Mouse (Mus musculus): ENCODE measurements around the gene Pakap. TPM values are rescaled to one million over a fixed set of nuclear protein-coding genes. Genes with fewer than 3 reads are reported as not detected.

The Pakap gene
- polyA plus RNA-seq, 1 experiment from 2014 or later = 57.5 TPM

- H3K36me3 ChIP-seq (ENCODE audit: control insufficient read depth, insufficient read depth) = no peaks in the 10 kb centered on the region
- ATAC-seq (replicated peaks; ENCODE audit: extremely low read depth, insufficient read depth, low FRiP score) = no peak
- no peaks in the 10 kb centered on the region for H3K27me3 ChIP-seq (ENCODE audit: control insufficient read depth, insufficient read depth, low read length)
- no peak within 1 kb of the TSS for H3K27ac ChIP-seq (ENCODE audit: low read length)
- WGBS = 87% methylated on average over 9 of the region's 9 CpGs
- no peak within 1 kb of the TSS for H3K4me2 ChIP-seq (ENCODE audit: low read depth, low read length)
- no peaks in the 10 kb centered on the region for H3K9me3 ChIP-seq (replicated peaks; ENCODE audit: control insufficient read depth, low read length)
- no peaks in the 10 kb centered on the region for H3K4me1 ChIP-seq (ENCODE audit: control insufficient read depth, insufficient read depth, low read length)
- H3K4me3 ChIP-seq (ENCODE audit: low read length) = no peak within 1 kb of the TSS
- H3K9ac ChIP-seq (ENCODE audit: low read length) = no peak within 1 kb of the TSS
These were observed 149.4 kb downstream of the Pakap start, which contains the start of gene Akap2 for GRCm38 (mm10) chr4:57717354-57717753. Gene Akap2, plus strand, starts transcription at chr4:57717657.

- ATAC-seq (replicated peaks; ENCODE audit: extremely low read depth, insufficient read depth, low FRiP score) = no peak
- H3K4me2 ChIP-seq (ENCODE audit: low read depth, low read length) = no peak overlapping the region
- H3K4me3 ChIP-seq (ENCODE audit: low read length) = no peak overlapping the region
- H3K36me3 ChIP-seq (ENCODE audit: control insufficient read depth, insufficient read depth) = no peaks in the 10 kb centered on the region
- WGBS = 85% methylated on average over 1 of the region's 1 CpGs
- H3K9me3 ChIP-seq (replicated peaks; ENCODE audit: control insufficient read depth, low read length) = no peaks in the 10 kb centered on the region
- no peak overlapping the region for H3K9ac ChIP-seq (ENCODE audit: low read length)
- peaks cover 3% of the 10 kb centered on the region; the same call in 1 of the 2 replicates for H3K4me1 ChIP-seq (ENCODE audit: control insufficient read depth, insufficient read depth, low read length)
- no peaks in the 10 kb centered on the region for H3K27me3 ChIP-seq (ENCODE audit: control insufficient read depth, insufficient read depth, low read length)
- no peak overlapping the region for H3K27ac ChIP-seq (ENCODE audit: low read length)
These were observed 151.4 kb downstream of the Pakap start for GRCm38 (mm10) chr4:57719370-57719769.

- ATAC-seq (replicated peaks; ENCODE audit: extremely low read depth, insufficient read depth, low FRiP score) = 0 out of 2 replicates have a peak, but pooled peaks have one; percentile 16
- H3K4me2 ChIP-seq (ENCODE audit: low read depth, low read length) = no peak overlapping the region
- H3K36me3 ChIP-seq (ENCODE audit: control insufficient read depth, insufficient read depth) = no peaks in the 10 kb centered on the region
- no peaks in the 10 kb centered on the region for H3K27me3 ChIP-seq (ENCODE audit: control insufficient read depth, insufficient read depth, low read length)
- 47% methylated on average over 7 of the region's 7 CpGs for WGBS
- no peak overlapping the region for H3K4me3 ChIP-seq (ENCODE audit: low read length)
- no peaks in the 10 kb centered on the region for H3K9me3 ChIP-seq (replicated peaks; ENCODE audit: control insufficient read depth, low read length)
- peak overlapping the region; percentile 48; the same call in 1 of the 2 replicates for H3K27ac ChIP-seq (ENCODE audit: low read length)
- H3K4me1 ChIP-seq (ENCODE audit: control insufficient read depth, insufficient read depth, low read length) = peaks cover 3% of the 10 kb centered on the region; the same call in 1 of the 2 replicates
- H3K9ac ChIP-seq (ENCODE audit: low read length) = no peak overlapping the region; the same call in 1 of the 2 replicates
These were observed 152.9 kb downstream of the Pakap start for GRCm38 (mm10) chr4:57720869-57721361.

- Histone ChIP-seq H3K27me3 (ENCODE audit: control insufficient read depth, insufficient read depth, low read length) (no peaks in the 10 kb centered on the region), H3K4me2 (ENCODE audit: low read depth, low read length) (no peak overlapping the region), H3K9me3 (replicated peaks; ENCODE audit: control insufficient read depth, low read length) (no peaks in the 10 kb centered on the region), H3K9ac (ENCODE audit: low read length) (no peak overlapping the region), H3K27ac (ENCODE audit: low read length) (no peak overlapping the region), H3K36me3 (ENCODE audit: control insufficient read depth, insufficient read depth) (no peaks in the 10 kb centered on the region), H3K4me1 (ENCODE audit: control insufficient read depth, insufficient read depth, low read length) (peaks cover 3% of the 10 kb centered on the region; the same call in 1 of the 2 replicates), H3K4me3 (ENCODE audit: low read length) (no peak overlapping the region)
- WGBS = 79% methylated on average over 4 of the region's 4 CpGs
- ATAC-seq (replicated peaks; ENCODE audit: extremely low read depth, insufficient read depth, low FRiP score) = no peak
These were observed 154.3 kb downstream of the Pakap start for GRCm38 (mm10) chr4:57722296-57722695.

- no peak overlapping the region for H3K4me3 ChIP-seq (ENCODE audit: low read length)
- H3K27me3 ChIP-seq (ENCODE audit: control insufficient read depth, insufficient read depth, low read length) = no peaks in the 10 kb centered on the region
- H3K9ac ChIP-seq (ENCODE audit: low read length) = no peak overlapping the region
- no peak overlapping the region for H3K4me2 ChIP-seq (ENCODE audit: low read depth, low read length)
- no peak for ATAC-seq (replicated peaks; ENCODE audit: extremely low read depth, insufficient read depth, low FRiP score)
- peaks cover 3% of the 10 kb centered on the region; the same call in 1 of the 2 replicates for H3K4me1 ChIP-seq (ENCODE audit: control insufficient read depth, insufficient read depth, low read length)
- H3K9me3 ChIP-seq (replicated peaks; ENCODE audit: control insufficient read depth, low read length) = no peaks in the 10 kb centered on the region
- H3K27ac ChIP-seq (ENCODE audit: low read length) = no peak overlapping the region
- H3K36me3 ChIP-seq (ENCODE audit: control insufficient read depth, insufficient read depth) = no peaks in the 10 kb centered on the region
- 68% methylated on average over 2 of the region's 2 CpGs for WGBS
These were observed 155.7 kb downstream of the Pakap start for GRCm38 (mm10) chr4:57723659-57724058.

GRCm38 (mm10) chr4:57725569-57725968 is 157.6 kb downstream of the Pakap start:
- H3K27ac ChIP-seq (ENCODE audit: low read length) = no peak overlapping the region
- no peak overlapping the region for H3K9ac ChIP-seq (ENCODE audit: low read length)
- H3K4me3 ChIP-seq (ENCODE audit: low read length) = no peak overlapping the region
- H3K36me3 ChIP-seq (ENCODE audit: control insufficient read depth, insufficient read depth) = no peaks in the 10 kb centered on the region
- H3K4me2 ChIP-seq (ENCODE audit: low read depth, low read length) = no peak overlapping the region
- H3K9me3 ChIP-seq (replicated peaks; ENCODE audit: control insufficient read depth, low read length) = no peaks in the 10 kb centered on the region
- no peaks in the 10 kb centered on the region for H3K27me3 ChIP-seq (ENCODE audit: control insufficient read depth, insufficient read depth, low read length)
- ATAC-seq (replicated peaks; ENCODE audit: extremely low read depth, insufficient read depth, low FRiP score) = no peak
- peaks cover 19% of the 10 kb centered on the region for H3K4me1 ChIP-seq (ENCODE audit: control insufficient read depth, insufficient read depth, low read length)
- 60% methylated on average over 1 of the region's 1 CpGs for WGBS

GRCm38 (mm10) chr4:57728611-57729183 is 160.7 kb downstream of the Pakap start:
- peaks cover 8% of the 10 kb centered on the region for H3K9me3 ChIP-seq (replicated peaks; ENCODE audit: control insufficient read depth, low read length)
- H3K27ac ChIP-seq (ENCODE audit: low read length) = no peak overlapping the region
- H3K36me3 ChIP-seq (ENCODE audit: control insufficient read depth, insufficient read depth) = peaks cover 8% of the 10 kb centered on the region
- no peak overlapping the region for H3K4me2 ChIP-seq (ENCODE audit: low read depth, low read length)
- H3K4me3 ChIP-seq (ENCODE audit: low read length) = no peak overlapping the region
- ATAC-seq (replicated peaks; ENCODE audit: extremely low read depth, insufficient read depth, low FRiP score) = no peak
- no peaks in the 10 kb centered on the region for H3K27me3 ChIP-seq (ENCODE audit: control insufficient read depth, insufficient read depth, low read length)
- 75% methylated on average over 4 of the region's 4 CpGs for WGBS
- H3K4me1 ChIP-seq (ENCODE audit: control insufficient read depth, insufficient read depth, low read length) = peaks cover 25% of the 10 kb centered on the region
- H3K9ac ChIP-seq (ENCODE audit: low read length) = no peak overlapping the region

- Histone ChIP-seq H3K4me3 (ENCODE audit: low read length) (no peak overlapping the region), H3K27ac (ENCODE audit: low read length) (no peak overlapping the region; the same call in 1 of the 2 replicates), H3K9me3 (replicated peaks; ENCODE audit: control insufficient read depth, low read length) (peaks cover 8% of the 10 kb centered on the region), H3K4me1 (ENCODE audit: control insufficient read depth, insufficient read depth, low read length) (peaks cover 22% of the 10 kb centered on the region), H3K9ac (ENCODE audit: low read length) (no peak overlapping the region), H3K27me3 (ENCODE audit: control insufficient read depth, insufficient read depth, low read length) (no peaks in the 10 kb centered on the region), H3K36me3 (ENCODE audit: control insufficient read depth, insufficient read depth) (peaks cover 8% of the 10 kb centered on the region), H3K4me2 (ENCODE audit: low read depth, low read length) (no peak overlapping the region)
- no peak for ATAC-seq (replicated peaks; ENCODE audit: extremely low read depth, insufficient read depth, low FRiP score)
- WGBS = 72% methylated on average over 6 of the region's 6 CpGs
These were observed 162.1 kb downstream of the Pakap start for GRCm38 (mm10) chr4:57730047-57730446.

- Histone ChIP-seq H3K36me3 (ENCODE audit: control insufficient read depth, insufficient read depth) (peaks cover 8% of the 10 kb centered on the region), H3K4me3 (ENCODE audit: low read length) (no peak overlapping the region), H3K4me2 (ENCODE audit: low read depth, low read length) (no peak overlapping the region), H3K27me3 (ENCODE audit: control insufficient read depth, insufficient read depth, low read length) (no peaks in the 10 kb centered on the region), H3K27ac (ENCODE audit: low read length) (peak overlapping the region; percentile 9; the same call in 1 of the 2 replicates), H3K9ac (ENCODE audit: low read length) (no peak overlapping the region), H3K4me1 (ENCODE audit: control insufficient read depth, insufficient read depth, low read length) (peaks cover 22% of the 10 kb centered on the region), H3K9me3 (replicated peaks; ENCODE audit: control insufficient read depth, low read length) (peaks cover 8% of the 10 kb centered on the region)
- 64% methylated on average over 11 of the region's 11 CpGs for WGBS
- ATAC-seq (replicated peaks; ENCODE audit: extremely low read depth, insufficient read depth, low FRiP score) = no peak
These were observed 163.0 kb downstream of the Pakap start for GRCm38 (mm10) chr4:57730801-57731598.

Measured in heart, embryonic 16.5 days (tissue).